Mouse (Mus musculus) heart, postnatal 25 days (tissue): ENCODE data around the gene Pck2. TPM values are rescaled to one million over a fixed set of nuclear protein-coding genes. Genes with fewer than 3 reads are reported as not detected.

Experiments used
- DNase-seq: peaks from one replicate; pipeline ENCODE4 v3.0.0; 2022; ENCODE audit warnings: low spot score
- intact Hi-C: fragments of 180-260 bp; cut with DNase I; formaldehyde crosslinking; loops from one replicate; pipeline ENCODE4 v1.15.1; 2025
- total RNA-seq, 2 experiments: library from RNA; stranded (reverse); gene quantifications; 2 replicates each; pipeline ENCODE4 v1.2.3; 2021

Pck2 gene
- 10 to 100 TPM; 11.7 to 14.3 TPM for total RNA-seq

GRCm38 (mm10) chr14:55540067-55540786 lies at the start of gene Pck2:
Gene Pck2 (plus strand): TSS chr14:55540266.
- peak; percentile 91 for DNase-seq
- intact Hi-C loops, result loop anchor here (2.0 kb wide), 1 partner anchor 17 kb away; no protein-coding TSS in a partner anchor

GRCm38 (mm10) chr14:55490361-55491201 lies 49.5 kb upstream of the Pck2 start, which contains the start of gene Carmil3:
Gene Carmil3 (plus strand): TSS chr14:55490651.
- peak; percentile 31 for DNase-seq
- intact Hi-C loops, result loop anchor here (10.0 kb wide), 1 partner anchor 264 kb away; the partner anchor contains the start of gene Cideb

- peak; percentile 37 for DNase-seq
- intact Hi-C loops, result loop anchor here (10.0 kb wide), 1 partner anchor 263 kb away; the partner anchor contains the start of gene Cideb
Observed at GRCm38 (mm10) chr14:55491291-55491833, 48.7 kb upstream of the Pck2 start.

DNA sequence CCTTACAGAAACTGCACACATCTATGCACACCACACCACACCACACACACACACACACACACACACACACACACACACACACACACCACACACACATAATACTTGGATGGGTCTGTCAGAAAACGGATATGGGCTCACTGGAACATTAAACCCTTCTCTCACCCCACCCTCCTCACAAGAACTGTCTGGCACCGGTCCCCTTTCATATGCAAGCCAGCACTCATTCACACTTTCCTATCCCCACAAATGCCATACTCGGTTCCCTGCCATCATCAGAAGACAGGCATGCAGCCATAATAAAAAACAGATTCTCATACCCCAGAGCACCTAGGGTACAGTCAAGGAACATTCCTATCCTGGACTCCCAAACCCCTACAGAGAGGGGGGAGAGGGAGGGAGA lies 48.0 kb upstream of the Pck2 start:
- intact Hi-C loops, result loop anchor here (10.0 kb wide), 1 partner anchor 263 kb away; the partner anchor contains the start of gene Cideb
- DNase-seq, result no peak

DNA sequence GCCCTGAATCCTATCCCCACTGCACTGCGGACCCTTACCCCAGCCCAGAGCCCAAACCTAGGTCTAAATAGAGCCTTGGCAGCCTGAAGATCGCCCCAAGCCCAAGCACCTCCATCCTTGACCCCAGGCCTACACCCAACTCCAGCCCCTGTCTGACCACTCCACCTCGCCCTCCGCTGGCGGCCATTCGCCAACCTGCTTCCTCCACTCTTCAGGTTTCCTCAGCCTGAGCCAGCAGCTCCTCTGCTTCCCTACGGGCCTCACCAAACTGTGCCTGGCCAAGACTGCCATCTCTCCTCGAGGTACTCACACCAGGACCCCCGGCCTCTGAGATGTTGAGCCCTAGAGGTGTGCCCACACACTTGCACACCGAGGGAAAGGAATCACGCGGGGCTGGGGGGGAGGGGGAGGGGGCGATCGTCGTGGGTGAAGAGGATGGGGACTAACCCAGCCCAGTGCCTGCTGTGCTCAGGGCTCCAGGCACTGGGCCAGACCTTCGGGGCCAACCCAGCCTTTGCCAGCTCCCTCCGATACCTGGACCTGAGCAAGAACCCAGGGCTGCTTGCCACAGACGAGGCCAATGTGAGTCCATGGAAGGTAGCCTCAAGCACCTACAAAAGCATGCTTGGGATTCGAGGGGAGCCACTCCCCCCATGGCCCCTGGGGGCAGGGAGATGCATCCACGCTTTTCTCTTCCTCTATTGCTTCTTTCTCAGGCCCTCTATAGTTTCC lies 44.4 kb upstream of the Pck2 start:
- DNase-seq, result no peak
- intact Hi-C loops, result loop anchor here (5.0 to 10.0 kb wide), 2 partner anchors 107 to 259 kb away; partner anchors contain the start of genes Cideb and Irf9

- intact Hi-C loops, result loop anchor here (1.0 to 10.0 kb wide), 4 partner anchors 39 to 258 kb away; partner anchors contain the start of genes Cideb and Irf9
- DNase-seq, result no peak
Observed at GRCm38 (mm10) chr14:55496761-55497448, 43.2 kb upstream of the Pck2 start.

DNA sequence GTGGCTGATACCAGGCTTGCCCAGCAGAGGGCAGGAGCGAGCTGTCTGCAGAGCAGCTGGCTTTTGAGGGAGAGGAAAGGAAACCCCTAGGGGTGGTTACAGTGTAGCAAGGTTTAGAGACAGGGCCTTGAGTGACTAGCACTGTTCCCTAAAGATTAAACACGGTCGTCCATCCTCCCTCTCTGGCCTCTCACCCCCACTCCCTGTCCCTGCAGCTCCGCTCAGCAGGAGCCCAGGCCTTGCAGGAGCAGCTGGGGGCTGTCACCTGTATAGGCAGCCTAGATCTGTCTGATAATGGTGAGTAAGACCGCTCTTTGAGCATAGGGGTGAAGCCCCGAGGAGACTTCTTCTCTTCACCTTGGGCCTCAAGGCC lies 42.6 kb upstream of the Pck2 start:
- intact Hi-C loops, result loop anchor here (1.0 to 10.0 kb wide), 4 partner anchors 39 to 257 kb away; partner anchors contain the start of genes Cideb and Irf9
- DNase-seq, result peak; percentile 61

DNA sequence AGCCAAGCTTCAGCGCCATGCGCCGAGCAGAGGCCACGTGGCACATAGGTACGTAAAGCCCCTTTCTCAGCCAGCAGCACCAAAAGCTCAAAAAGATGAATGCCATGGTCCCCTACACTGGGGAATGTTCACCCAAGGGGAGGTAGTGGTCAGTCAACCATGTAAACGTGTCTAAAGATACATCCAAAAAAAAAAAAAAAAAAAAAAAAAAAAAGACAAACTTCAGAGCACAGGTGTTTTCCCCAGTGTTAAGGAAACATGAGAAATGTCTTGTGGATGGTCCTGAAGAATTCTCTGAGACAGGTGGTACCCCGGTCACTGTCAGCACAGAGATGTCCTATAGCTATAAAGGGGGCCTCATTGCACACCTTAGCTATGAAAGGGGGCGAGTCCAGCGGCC lies 34.5 kb upstream of the Pck2 start:
- DNase-seq, result no peak
- intact Hi-C loops, result no loop called here

GRCm38 (mm10) chr14:55507801-55508200 lies 32.3 kb upstream of the Pck2 start:
- intact Hi-C loops, result no loop called here
- DNase-seq, result no peak

GRCm38 (mm10) chr14:55509540-55509939 lies 30.5 kb upstream of the Pck2 start:
- intact Hi-C loops, result no loop called here
- DNase-seq, result no peak

DNA sequence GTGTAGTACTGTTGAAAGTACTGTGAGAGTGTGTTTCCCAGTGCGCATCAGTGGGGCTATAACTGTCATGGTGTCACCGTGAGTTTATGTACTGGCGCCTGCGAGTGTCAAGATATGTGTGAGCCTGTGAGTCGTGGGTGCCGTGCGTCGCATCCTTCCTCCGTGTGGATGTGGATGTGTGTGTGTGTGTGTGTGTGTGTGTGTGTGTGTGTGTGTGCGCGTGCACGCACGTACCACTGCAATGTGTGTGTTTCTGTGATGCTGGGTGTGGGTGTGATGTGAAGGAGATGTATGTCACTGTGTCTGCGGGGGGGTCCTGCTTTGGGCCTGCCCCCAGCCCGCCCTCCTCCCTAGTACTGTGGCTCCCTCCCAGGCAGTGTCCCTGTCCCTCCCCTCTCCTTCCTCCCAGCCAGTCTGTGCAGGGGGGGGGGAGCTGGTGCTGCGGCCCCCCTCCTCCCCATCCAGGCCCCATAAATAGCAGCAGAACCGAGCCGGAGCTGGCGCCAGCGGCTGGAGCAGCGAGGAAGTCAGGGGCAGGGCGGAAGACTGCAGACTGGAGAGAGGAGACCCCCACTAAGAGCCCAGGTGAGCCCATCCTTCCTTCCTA lies 29.8 kb upstream of the Pck2 start, which contains the start of gene Cpne6:
Gene Cpne6 (plus strand): TSS at position 321 of the 607 bp plus-strand sequence.
- intact Hi-C loops, result no loop called here
- no peak for DNase-seq

- intact Hi-C loops, result no loop called here
- DNase-seq, result no peak
Observed at GRCm38 (mm10) chr14:55511037-55511436, 29.0 kb upstream of the Pck2 start.

DNA sequence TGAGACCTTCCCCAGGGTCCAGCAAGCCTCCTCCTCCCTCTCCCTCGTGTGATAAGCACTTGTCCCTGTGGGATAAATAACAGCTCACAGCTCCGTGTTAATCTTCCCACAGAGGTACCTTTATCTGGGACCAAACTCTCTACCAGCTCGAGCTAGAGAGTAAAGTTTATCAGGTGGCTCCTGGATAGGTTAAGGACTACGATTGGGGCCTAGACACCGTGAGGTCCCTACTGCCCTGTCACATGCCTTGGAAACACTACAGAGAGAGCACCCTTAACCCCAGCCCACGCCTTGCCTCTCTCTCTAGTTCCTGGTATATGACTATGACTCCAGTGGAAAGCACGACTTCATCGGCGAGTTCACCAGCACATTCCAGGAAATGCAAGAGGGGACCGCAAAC lies 26.1 kb upstream of the Pck2 start:
- intact Hi-C loops, result no loop called here
- DNase-seq, result no peak

DNA sequence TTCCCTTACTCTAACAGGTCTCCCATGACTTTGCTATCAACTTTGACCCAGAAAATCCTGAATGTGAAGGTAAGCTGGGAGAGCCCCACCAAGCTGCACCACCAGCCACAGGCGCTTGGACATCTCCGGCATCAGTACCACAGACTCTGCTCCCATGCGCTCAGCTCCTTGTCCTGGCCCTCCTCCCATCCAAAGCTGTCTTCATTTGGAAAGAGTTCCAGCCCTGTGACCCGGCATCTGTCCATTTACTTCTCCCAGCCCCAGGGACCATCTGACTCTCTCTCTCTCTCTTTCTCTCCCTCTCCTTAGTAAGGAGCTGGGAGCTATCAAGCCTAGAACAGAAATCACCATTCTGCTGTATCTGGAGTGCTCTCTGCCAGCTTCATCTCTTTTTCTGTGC lies 24.2 kb upstream of the Pck2 start:
- intact Hi-C loops, result no loop called here
- no peak for DNase-seq

- intact Hi-C loops, result no loop called here
Observed at GRCm38 (mm10) chr14:55518897-55519296, 21.2 kb upstream of the Pck2 start.

DNA sequence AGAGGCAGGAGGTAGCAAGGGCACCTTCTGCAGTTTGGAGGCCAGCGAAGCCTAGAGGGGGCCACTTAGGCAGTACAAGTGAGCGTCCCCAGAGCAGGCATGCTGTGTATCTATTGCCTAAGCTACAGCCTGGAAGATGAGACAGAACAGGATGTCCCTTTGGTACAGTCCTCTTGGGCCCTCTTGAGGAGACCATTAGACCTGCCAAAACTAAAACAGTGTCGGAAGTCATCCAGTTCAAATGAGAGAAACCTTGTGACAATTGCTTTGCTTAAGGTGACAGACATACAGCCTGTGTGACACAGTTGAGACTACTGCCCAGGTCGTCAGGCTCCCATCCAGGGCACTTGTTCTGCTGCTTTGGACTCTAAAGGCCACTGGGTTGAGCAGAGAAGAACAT lies 20.5 kb upstream of the Pck2 start:
- intact Hi-C loops, result no loop called here

More at GRCm38 (mm10) chr14:55518897-55519296, 21.2 kb upstream of the Pck2 start:
- no peak for DNase-seq

DNA sequence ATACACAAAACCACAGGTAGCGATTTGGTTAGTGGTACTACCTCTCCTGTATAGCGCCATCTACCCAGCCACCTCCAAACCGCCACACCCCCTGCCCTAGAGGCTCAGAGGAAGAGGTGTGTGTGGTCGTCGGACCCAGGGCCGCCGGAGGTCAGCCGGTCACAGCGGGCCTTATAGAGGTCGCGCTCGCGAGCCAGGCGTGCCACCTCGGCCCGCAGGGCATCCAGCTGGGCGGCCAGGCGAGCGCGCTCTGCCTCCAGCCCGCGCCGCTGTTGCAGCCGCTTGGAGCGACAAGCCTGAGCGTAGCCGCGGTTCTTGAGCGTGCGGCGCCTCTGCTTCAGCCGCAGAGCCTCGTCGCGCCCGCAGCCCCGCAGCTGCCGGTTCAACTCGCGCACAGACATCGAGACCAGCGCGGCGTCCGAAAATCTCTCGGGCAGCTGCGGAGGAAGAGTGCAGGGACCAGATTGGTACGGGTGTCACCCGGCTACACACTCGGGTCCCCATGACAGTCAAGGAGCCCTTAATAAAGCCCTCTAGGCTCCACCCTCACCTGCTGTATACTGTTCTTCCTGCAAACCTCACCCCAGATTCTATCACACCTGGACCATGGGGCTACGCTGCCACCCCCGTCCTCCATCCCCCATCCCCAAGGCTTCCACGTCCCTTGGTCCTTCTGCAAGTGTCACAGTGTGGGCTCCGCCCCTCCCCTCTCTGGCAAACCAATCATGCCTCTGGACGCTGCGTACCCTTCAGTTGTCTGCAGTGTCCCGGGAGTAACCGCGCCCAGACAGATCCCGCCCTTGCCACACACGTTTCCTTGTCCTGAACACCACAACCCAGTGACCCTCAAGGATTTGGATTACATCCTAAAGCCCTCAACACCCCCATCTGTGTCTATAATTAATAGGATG lies 19.4 kb upstream of the Pck2 start:
- no peak for DNase-seq
- intact Hi-C loops, result no loop called here

More for the DNA sequence above, 20.5 kb upstream of the Pck2 start:
- DNase-seq, result no peak
